8 mouse cellular contexts compared by ENCODE assay signal in genomic region chr6:97148383-97149251, GRCm38 (mm10). TPM values are rescaled to one million over a fixed set of nuclear protein-coding genes. Genes with fewer than 3 reads are reported as not detected.
DNase-seq lines count a peak whose midpoint lies in the region; ATAC-seq and TF ChIP-seq lines count a peak whose summit lies in the region.

Gene Eogt (minus strand): TSS chr6:97149182.

- H3ac ChIP-seq in C2C12 (ENCODE audit: control insufficient read depth, insufficient read length, low read depth) (peak within 1 kb of the TSS; percentile 83), myocyte (ENCODE audit: control insufficient read depth, insufficient read length) (peak within 1 kb of the TSS; percentile 29)

- H3K4me3 ChIP-seq in C2C12 (ENCODE audit: insufficient read depth, poor library complexity, severe bottlenecking), result peak within 1 kb of the TSS; percentile 38
- H3K4me3 ChIP-seq in heart, embryonic 12.5 days, result peak within 1 kb of the TSS; percentile 64
- peak within 1 kb of the TSS; percentile 73 for H3K4me3 ChIP-seq in kidney, postnatal 0 days (replicated peaks; ENCODE audit: low read depth, low read length)
- H3K4me3 ChIP-seq in liver, embryonic 11.5 days (ENCODE audit: low read depth, low read length), result peak within 1 kb of the TSS; percentile 80
- H3K4me3 ChIP-seq in myocyte, result peak within 1 kb of the TSS; percentile 42

- peak; percentile 88 for ATAC-seq in erythroid progenitor cell, adult 5-6 weeks (replicated peaks; ENCODE audit: low FRiP score, poor library complexity, severe bottlenecking)
- peak; percentile 85 for ATAC-seq in heart, embryonic 12.5 days (ENCODE audit: insufficient number of reproducible peaks, low FRiP score)
- ATAC-seq in kidney, postnatal 0 days (replicated peaks; ENCODE audit: low FRiP score, low read depth), result peak; percentile 86
- peak; percentile 84 for ATAC-seq in liver, embryonic 11.5 days (replicated peaks; ENCODE audit: low FRiP score)

- TF ChIP-seq CTCF in C2C12 (IDR thresholded peaks at IDR 0.05; ENCODE audit: control insufficient read depth, insufficient read depth, insufficient read length), result peak; percentile 76
- TF ChIP-seq CTCF in kidney, postnatal 0 days (IDR thresholded peaks at IDR 0.05; ENCODE audit: low read depth), result peak; percentile 57

- no peaks in the 10 kb centered on the region for H3K27me3 ChIP-seq in C2C12 (ENCODE audit: control insufficient read depth, insufficient read depth, insufficient read length)
- H3K27me3 ChIP-seq in heart, embryonic 12.5 days (replicated peaks), result no peaks in the 10 kb centered on the region
- H3K27me3 ChIP-seq in kidney, postnatal 0 days (ENCODE audit: insufficient read depth, low read length), result no peaks in the 10 kb centered on the region
- no peaks in the 10 kb centered on the region for H3K27me3 ChIP-seq in liver, embryonic 11.5 days (replicated peaks; ENCODE audit: control insufficient read depth, insufficient read depth, low read length)
- no peaks in the 10 kb centered on the region for H3K27me3 ChIP-seq in myocyte (ENCODE audit: control insufficient read depth, insufficient read depth, insufficient read length)

- no peak for TF ChIP-seq POLR2A in myocyte (IDR thresholded peaks at IDR 0.05; ENCODE audit: insufficient read length, low read depth)

- H3K79me3 ChIP-seq in C2C12 (ENCODE audit: low read depth), result no peaks in the 10 kb centered on the region

- no peaks in the 10 kb centered on the region for H3K9me3 ChIP-seq in heart, embryonic 12.5 days (replicated peaks)
- no peaks in the 10 kb centered on the region for H3K9me3 ChIP-seq in kidney, postnatal 0 days (replicated peaks; ENCODE audit: low read length)
- no peaks in the 10 kb centered on the region for H3K9me3 ChIP-seq in liver, embryonic 11.5 days (ENCODE audit: control insufficient read depth, low read length)

- peak within 1 kb of the TSS; percentile 72 for H3K27ac ChIP-seq in heart, embryonic 12.5 days (ENCODE audit: poor library complexity, severe bottlenecking)
- peak within 1 kb of the TSS; percentile 87 for H3K27ac ChIP-seq in kidney, postnatal 0 days
- H3K27ac ChIP-seq in liver, embryonic 11.5 days (ENCODE audit: low read depth, low read length), result no peak within 1 kb of the TSS

- WGBS in heart, embryonic 12.5 days, result under 1% methylated on average over 56 of the region's 56 CpGs
- WGBS in kidney, postnatal 0 days, result under 1% methylated on average over 56 of the region's 56 CpGs
- WGBS in liver, embryonic 11.5 days, result 1% methylated on average over 56 of the region's 56 CpGs

- peaks cover 18% of the 10 kb centered on the region for H3K36me3 ChIP-seq in C2C12 (ENCODE audit: control insufficient read depth, insufficient read depth)
- H3K36me3 ChIP-seq in heart, embryonic 12.5 days, result peaks cover 7% of the 10 kb centered on the region; the same call in 1 of the 2 replicates
- no peaks in the 10 kb centered on the region for H3K36me3 ChIP-seq in kidney, postnatal 0 days (ENCODE audit: insufficient read depth, low read length)
- 0 out of 2 replicates have a peak, but pooled peaks cover under 1% of the 10 kb centered on the region for H3K36me3 ChIP-seq in liver, embryonic 11.5 days (ENCODE audit: control insufficient read depth, insufficient read depth, low read length)
- peaks cover 20% of the 10 kb centered on the region for H3K36me3 ChIP-seq in myocyte (ENCODE audit: control insufficient read depth, insufficient read depth)

- H3K4me2 ChIP-seq in heart, embryonic 12.5 days, result peak within 1 kb of the TSS; percentile 88
- H3K4me2 ChIP-seq in kidney, postnatal 0 days (ENCODE audit: low read length), result peak within 1 kb of the TSS; percentile 96
- peak within 1 kb of the TSS; percentile 99 for H3K4me2 ChIP-seq in liver, embryonic 11.5 days
- H3K4me2 ChIP-seq in myocyte (ENCODE audit: low read depth), result peak within 1 kb of the TSS; percentile 92

- peak within 1 kb of the TSS; percentile 81 for H3K9ac ChIP-seq in heart, embryonic 12.5 days
- H3K9ac ChIP-seq in kidney, postnatal 0 days (ENCODE audit: low read depth, low read length), result peak within 1 kb of the TSS; percentile 90
- peak within 1 kb of the TSS; percentile 94 for H3K9ac ChIP-seq in liver, embryonic 11.5 days (ENCODE audit: low read depth, low read length)

- peak; percentile 79 for DNase-seq in brain, adult 2 months (ENCODE audit: low read depth, low spot score)
- peak; percentile 74 for DNase-seq in kidney, postnatal 0 days (ENCODE audit: low spot score)
- peak; percentile 83 for DNase-seq in liver, embryonic 11.5 days (ENCODE audit: low spot score)
- peak; percentile 77 to 88 for DNase-seq in spleen, postnatal 4 days (ENCODE audit: low spot score in 2 of 2)

- H3K4me1 ChIP-seq in heart, embryonic 12.5 days (replicated peaks), result peaks cover 23% of the 10 kb centered on the region
- no peaks in the 10 kb centered on the region; the same call in none of the 2 replicates for H3K4me1 ChIP-seq in kidney, postnatal 0 days (replicated peaks; ENCODE audit: insufficient read depth, low read length)
- peaks cover 7% of the 10 kb centered on the region for H3K4me1 ChIP-seq in liver, embryonic 11.5 days (replicated peaks; ENCODE audit: control insufficient read depth, insufficient read depth, low read length)

- H3K79me2 ChIP-seq in C2C12 (ENCODE audit: control insufficient read depth, insufficient read depth) (no peaks in the 10 kb centered on the region), myocyte (ENCODE audit: control insufficient read depth, insufficient read depth) (peaks cover 5% of the 10 kb centered on the region)

TF ChIP-seq in C2C12, 6 proteins besides CTCF, POLR2A, EP300 and RAD21:
- TF ChIP-seq MYOD1 (IDR thresholded peaks at IDR 0.05; ENCODE audit: control insufficient read depth, insufficient read length, low read depth) (no peak), MYOG (IDR thresholded peaks at IDR 0.05; ENCODE audit: control insufficient read depth, extremely low read depth, insufficient read length) (no peak), MAX (IDR thresholded peaks at IDR 0.05) (no peak)

TF ChIP-seq in myocyte, 11 proteins besides CTCF, POLR2A, EP300 and RAD21:
- TF ChIP-seq TCF12 (IDR thresholded peaks at IDR 0.05; ENCODE audit: insufficient read depth, poor library complexity, severe bottlenecking) (no peak), REST (IDR thresholded peaks at IDR 0.05; ENCODE audit: insufficient read depth, insufficient read length) (no peak), MAX (IDR thresholded peaks at IDR 0.05; ENCODE audit: low read depth) (no peak), E2F4 (IDR thresholded peaks at IDR 0.05; ENCODE audit: insufficient read depth) (no peak), MYOG (IDR thresholded peaks at IDR 0.05; ENCODE audit: control insufficient read depth in 1 of 3, insufficient read depth in 1 of 3, insufficient read length in 2 of 3, low read depth in 2 of 3) (peak in 1 of 3 experiments; percentile 2), TCF3 (IDR thresholded peaks at IDR 0.05; ENCODE audit: insufficient read length, low read depth) (no peak), MYOD1 (IDR thresholded peaks at IDR 0.05; ENCODE audit: control insufficient read depth in 1 of 3, insufficient read length in 2 of 3, low read depth in 2 of 3) (no peak), CEBPB (IDR thresholded peaks at IDR 0.05; ENCODE audit: insufficient read depth, poor library complexity, severe bottlenecking) (no peak), POLR2AphosphoS2 (IDR thresholded peaks at IDR 0.05; ENCODE audit: insufficient read length, low read depth) (peak; percentile 76), USF1 (IDR thresholded peaks at IDR 0.05; ENCODE audit: low read depth) (no peak)
TF ChIP-seq in myocyte: peak in this region for 2.

RNA-seq across cellular contexts. Expression of gene Eogt, which starts in this region (rescaled TPM):
- polyA plus RNA-seq in C2C12 (2012; fragmentation: generic; extraction: Trizol) (4.9 TPM), myocyte (2012; fragmentation: generic; extraction: Trizol) (4.4 TPM)
- total RNA-seq in erythroid progenitor cell, adult 5-6 weeks (2015; ENCODE audit: low replicate concordance), result 2.2 and 5.4 TPM in 2 replicates
- 1.0 and 2.2 TPM in 2 replicates for total RNA-seq in erythroid progenitor cell, adult 5-6 weeks (2017; ENCODE audit: low replicate concordance)
- polyA plus RNA-seq in heart, embryonic 12.5 days (2016; fragmentation: Nextera tagmentation; extraction: Ambion mirVana), result 15.1 and 17.1 TPM in 2 replicates
- polyA plus RNA-seq in kidney, postnatal 0 days (2015; fragmentation: Nextera tagmentation; extraction: Ambion mirVana), result 12.8 and 14.4 TPM in 2 replicates
- 4.9 and 5.6 TPM in 2 replicates for polyA plus RNA-seq in liver, embryonic 11.5 days (2014; fragmentation: Nextera tagmentation; extraction: Ambion mirVana)
